Mouse (Mus musculus) left cerebral cortex, postnatal 36 days (tissue): ENCODE results near the gene Proca1. TPM values are rescaled to one million over a fixed set of nuclear protein-coding genes. Genes with fewer than 3 reads are reported as not detected.

Experiments
- DNase-seq, 2 experiments: peaks; one replicate each; pipeline ENCODE4 v3.0.0; 2021 to 2022; ENCODE audit warnings: low spot score in 2 of 2, mixed read lengths in 1 of 2
- intact Hi-C: fragments of 180-260 bp; cut with DNase I; formaldehyde crosslinking; loops from one replicate; pipeline ENCODE4 v1.15.1; 2025
- total RNA-seq, 2 experiments: library from RNA; stranded (reverse); gene quantifications; 2 replicates each; pipeline ENCODE4 v1.2.3; 2021

Gene Proca1
- total RNA-seq, 2 experiments from 2014 or later, result 6.6 to 8.7 TPM

- intact Hi-C loops, result no loop called here
- peak; percentile 66 to 77 for DNase-seq
Observed at GRCm38 (mm10) chr11:78164924-78165760, 28.1 kb upstream of the Proca1 start, which contains the start of gene Traf4. Gene Traf4 (minus strand): TSS chr11:78165589.

- no peak for DNase-seq
- intact Hi-C loops, result no loop called here
Observed at GRCm38 (mm10) chr11:78165761-78166109, 27.5 kb upstream of the Proca1 start.

- intact Hi-C loops, result no loop called here
Observed at GRCm38 (mm10) chr11:78166161-78166560, 27.0 kb upstream of the Proca1 start.

DNA sequence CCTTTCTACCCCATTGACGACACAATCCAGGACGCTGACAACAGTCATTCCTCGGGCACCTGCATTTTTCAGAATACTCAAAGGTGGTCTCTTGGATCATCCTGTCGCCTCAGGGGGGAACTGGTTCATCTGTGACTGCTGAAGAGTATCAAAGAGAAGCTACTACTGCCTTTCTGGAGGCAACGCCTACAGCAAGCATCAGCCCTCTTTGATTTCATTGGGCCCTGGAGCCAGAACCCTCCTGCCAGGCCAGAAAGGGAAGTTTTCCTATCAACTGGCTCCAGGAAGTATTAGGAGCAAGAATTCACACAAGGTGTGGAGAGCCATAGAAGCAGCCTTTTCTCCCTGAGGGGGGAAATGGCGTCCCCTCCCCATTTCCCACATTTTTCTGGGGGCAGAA lies 26.6 kb upstream of the Proca1 start:
- no peak for DNase-seq
- intact Hi-C loops, result no loop called here

More at GRCm38 (mm10) chr11:78166161-78166560, 27.0 kb upstream of the Proca1 start:
- DNase-seq, result no peak

- no peak for DNase-seq
- intact Hi-C loops, result no loop called here
Observed at GRCm38 (mm10) chr11:78167257-78167959, 25.8 kb upstream of the Proca1 start.

DNA sequence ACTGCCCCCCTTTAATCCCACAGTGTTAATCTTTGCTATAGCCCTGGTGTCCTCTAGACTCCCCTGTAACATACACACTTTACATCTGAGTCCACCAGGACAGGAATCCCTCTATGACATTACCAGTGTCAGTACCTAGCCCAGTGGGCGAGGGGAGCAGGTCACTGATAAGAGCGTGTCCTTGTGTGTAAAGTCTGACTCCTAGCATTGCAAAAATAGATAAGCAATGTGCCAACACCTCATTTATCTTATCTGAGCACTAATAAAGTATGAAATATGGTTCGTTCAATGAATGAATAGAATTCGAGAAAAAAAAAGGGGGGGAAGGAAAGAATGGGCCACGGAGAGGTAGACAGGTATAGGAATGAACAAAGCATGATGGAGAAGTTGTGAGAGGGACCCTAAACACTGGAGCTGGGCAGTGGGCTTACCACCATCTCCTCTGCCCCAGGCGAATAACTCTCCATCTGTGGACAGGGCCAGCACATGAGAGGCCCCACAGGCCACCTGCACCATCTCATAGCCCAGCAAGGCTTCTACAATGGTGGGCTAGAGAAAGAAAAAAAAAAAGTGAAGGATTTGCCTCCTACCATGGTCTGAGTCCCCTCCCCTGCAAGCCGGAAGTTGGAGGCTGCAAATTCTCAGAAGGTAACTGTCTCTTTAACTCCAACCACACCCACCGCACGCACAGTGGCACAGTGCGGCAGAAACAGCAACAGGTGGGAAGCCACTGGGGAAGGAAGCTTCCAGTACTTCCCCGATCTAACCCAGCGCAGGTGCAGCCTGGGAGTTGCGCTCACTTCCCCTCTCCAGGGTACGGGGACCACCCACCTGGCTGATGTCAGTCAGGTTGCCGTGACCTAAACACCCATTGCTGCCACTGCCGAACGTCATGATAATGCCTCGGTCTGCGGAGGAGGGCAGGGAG lies 24.4 kb upstream of the Proca1 start:
- intact Hi-C loops, result no loop called here
- no peak for DNase-seq

DNA sequence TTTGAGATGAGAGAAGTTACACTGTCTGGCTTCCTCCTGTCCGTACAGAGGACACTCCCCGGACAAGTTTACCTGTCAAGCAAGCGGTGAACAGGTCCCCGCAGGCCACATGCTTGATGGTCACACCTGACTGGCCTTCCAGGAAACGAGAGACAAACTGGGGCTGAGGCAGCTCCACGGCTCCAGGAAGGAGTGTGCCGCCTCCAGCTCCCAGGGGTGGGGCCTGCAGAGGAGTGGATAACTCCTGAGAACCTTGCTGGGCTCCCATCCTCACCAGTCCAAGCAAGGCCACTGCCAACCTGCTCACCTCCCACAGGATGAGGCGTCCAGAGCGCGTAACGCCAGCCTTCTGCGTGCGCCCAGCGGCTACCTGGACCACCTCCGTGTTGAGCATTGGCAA lies 22.9 kb upstream of the Proca1 start:
- intact Hi-C loops, result no loop called here
- no peak for DNase-seq

- DNase-seq, result no peak
- intact Hi-C loops, result no loop called here
Observed at GRCm38 (mm10) chr11:78171328-78171727, 21.9 kb upstream of the Proca1 start.

DNA sequence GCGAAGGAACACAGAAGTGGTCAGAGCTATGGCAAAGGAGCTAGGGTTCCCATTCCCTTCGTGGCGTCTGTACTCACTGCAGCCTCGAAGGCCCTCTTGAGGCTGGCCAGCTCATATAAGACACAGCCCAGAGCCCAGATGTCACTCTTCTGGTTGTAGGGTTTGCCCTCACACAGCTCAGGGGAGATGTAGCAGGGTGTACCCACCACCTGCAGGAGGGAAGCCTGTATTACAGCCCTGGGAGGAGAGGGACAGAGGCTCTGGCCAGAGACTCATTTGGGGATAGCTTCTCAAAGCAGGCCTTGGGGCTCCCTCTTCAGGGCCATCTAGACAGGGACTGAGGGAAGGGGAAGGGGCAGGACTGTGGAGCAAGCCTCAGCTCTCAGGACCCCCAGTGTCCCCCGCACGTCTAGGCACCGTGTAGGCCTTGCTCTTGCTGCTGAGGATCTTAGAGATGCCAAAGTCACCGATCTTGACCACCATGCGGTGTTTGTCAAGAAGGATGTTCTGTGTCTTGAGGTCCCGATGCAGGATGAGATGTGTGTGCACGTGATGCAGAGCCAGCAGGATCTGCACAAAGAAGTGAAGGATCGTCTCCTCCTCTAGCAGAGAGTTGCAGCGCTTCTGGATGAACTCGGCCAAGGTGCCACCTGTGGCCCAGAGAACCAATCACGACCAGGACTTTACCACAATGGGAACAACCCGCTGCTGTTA lies 21.0 kb upstream of the Proca1 start:
- intact Hi-C loops, result no loop called here

GRCm38 (mm10) chr11:78172748-78173383 lies 20.3 kb upstream of the Proca1 start:
- no peak for DNase-seq
- intact Hi-C loops, result no loop called here

More for the DNA sequence above, 21.0 kb upstream of the Proca1 start:
- DNase-seq, result no peak

GRCm38 (mm10) chr11:78174506-78174905 lies 18.7 kb upstream of the Proca1 start:
- intact Hi-C loops, result no loop called here
- no peak for DNase-seq

DNA sequence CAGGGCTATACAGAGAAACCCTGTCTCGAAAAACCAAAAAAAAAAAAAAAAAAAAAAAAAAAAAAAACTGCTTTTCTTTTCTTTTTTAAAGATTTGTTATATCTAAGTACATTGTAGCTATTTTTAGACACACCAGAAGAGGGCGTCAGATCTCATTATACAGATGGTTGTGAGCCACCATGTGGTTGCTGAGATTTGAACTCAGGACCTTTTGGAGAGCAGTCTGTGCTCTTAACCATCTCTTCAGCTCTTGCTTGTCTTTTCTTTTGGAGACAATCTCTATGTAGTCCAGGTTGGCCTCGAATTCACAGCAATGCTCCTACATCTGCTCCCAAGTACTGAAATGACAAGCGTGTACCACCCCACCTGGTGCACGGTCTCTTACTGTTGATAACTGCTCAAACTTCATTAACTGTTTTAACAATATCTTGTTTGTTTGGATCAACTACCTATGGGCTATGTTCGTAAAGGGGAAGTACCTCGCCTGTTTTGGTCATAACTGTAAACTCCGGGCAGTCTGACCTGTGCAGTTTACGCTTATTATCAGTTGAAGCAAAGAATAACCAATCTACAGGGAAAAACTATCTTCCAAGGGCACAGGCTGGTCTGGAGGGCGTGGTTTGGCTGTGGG lies 17.3 kb upstream of the Proca1 start:
- DNase-seq, result no peak
- intact Hi-C loops, result loop anchor here (5.0 kb wide), 3 partner anchors 114 to 194 kb away; partner anchors contain the start of genes Flot2 and Phf12

- DNase-seq, result peak; percentile 80 to 84
- intact Hi-C loops, result loop anchor here (5.0 kb wide), 3 partner anchors 114 to 194 kb away; partner anchors contain the start of genes Flot2 and Phf12
Observed at GRCm38 (mm10) chr11:78176402-78176862, 16.8 kb upstream of the Proca1 start, which contains the start of the genes Nek8 and Tlcd1. Gene Nek8 (minus strand): TSS chr11:78176675. Gene Tlcd1 (plus strand): TSS chr11:78176711.

DNA sequence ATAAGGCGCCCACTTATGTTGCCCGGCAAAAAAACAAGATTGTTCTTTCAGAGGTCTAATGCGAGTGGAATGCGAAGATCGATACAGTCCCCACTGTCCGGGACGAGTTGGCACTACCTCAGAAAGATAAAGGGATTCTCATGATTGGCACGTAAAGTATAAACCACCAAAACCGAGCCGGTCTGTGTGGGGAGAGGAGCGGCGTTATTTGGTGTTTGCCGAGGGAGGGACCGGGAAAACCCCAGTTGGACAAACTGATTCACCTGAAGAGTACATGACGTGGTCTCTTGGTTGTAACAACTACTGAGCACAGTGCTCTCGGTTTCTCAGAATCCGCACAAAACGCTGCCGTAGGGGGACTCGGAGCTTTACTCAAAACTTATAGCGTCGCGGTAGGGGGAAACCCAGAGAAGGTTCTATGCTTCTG lies 16.3 kb upstream of the Proca1 start:
- intact Hi-C loops, result loop anchor here (5.0 kb wide), 3 partner anchors 115 to 195 kb away; partner anchors contain the start of genes Flot2 and Phf12
- DNase-seq, result no peak

DNA sequence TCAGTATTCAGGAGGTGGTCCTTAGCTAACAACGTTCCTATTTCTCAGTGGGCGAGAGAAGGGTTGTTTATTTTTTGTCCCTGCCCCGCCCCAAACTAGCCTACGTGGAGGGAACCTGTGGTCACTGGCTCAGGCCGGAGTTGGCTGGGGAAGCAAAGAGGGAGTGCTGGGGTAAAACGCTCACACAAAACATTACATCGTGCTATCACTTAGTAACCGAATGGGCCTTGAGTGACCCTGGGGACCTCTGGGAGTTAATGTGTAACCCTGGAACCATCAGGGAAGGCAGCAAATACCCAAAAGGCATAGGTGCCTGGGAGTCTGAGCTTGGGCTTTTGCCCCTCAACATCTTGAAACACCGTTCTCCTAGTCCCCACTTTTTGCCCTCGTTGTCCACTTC lies 15.8 kb upstream of the Proca1 start:
- intact Hi-C loops, result loop anchor here (5.0 kb wide), 3 partner anchors 115 to 195 kb away; partner anchors contain the start of genes Flot2 and Phf12

DNA sequence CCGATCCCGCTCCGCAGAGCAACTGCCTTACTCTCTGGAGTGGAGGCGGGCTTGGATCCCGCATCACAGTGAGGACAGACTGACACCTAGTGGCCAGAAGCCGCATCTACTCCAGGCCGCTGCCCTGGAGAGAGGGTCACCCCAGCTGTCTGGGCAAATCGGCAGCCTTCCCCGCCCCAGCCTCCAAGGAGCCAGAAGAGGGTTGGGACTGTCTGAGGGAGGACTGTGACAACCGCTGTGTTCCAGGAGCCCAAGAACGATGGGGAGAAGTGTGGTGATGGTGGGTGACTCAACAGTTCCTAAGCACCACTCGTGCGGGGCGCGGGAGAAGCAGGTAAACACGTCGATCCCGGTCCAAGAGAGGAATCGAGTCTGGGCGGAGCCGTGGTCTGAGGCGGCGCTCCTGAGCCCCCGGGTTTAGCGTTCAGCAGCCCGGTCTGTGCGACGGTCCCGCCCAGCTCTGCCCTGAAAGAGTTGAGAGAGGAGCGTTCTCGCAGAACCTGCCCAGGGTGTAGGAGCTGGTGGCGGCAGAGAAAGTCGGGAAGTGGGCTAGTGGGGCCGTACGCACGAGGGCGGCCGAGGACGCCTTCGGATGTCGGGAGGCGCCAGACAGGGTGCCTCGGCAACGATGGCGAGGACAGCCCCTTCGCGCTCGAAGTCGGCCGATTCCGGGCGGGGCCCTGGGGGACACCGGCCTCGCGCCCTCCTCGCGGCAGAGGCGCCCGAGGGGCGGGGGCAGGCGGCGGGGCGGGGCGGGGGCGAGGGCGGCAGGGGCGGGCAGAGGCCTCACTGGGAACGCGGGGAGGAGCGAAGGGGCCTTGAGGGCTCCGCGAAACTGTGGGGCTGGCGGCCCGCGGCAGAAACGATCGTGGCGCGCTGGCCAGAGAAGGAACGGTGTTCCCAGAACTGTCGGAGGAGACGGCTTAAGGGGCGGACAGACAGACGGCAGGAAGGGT lies 15.0 kb upstream of the Proca1 start:
- peak; percentile 90 to 93 for DNase-seq
- intact Hi-C loops, result loop anchor here (5.0 kb wide), 3 partner anchors 116 to 196 kb away; partner anchors contain the start of genes Flot2 and Phf12

More for the DNA sequence above, 15.8 kb upstream of the Proca1 start:
- no peak for DNase-seq
